Mouse (Mus musculus): ENCODE measurements at regions not wholly inside any gene's neighbourhood (a gene's known extent, or its start where the extent isn't known, plus 50 kb on each side); places are given as distances from the start of the nearest gene placed in this dataset.

DNA sequence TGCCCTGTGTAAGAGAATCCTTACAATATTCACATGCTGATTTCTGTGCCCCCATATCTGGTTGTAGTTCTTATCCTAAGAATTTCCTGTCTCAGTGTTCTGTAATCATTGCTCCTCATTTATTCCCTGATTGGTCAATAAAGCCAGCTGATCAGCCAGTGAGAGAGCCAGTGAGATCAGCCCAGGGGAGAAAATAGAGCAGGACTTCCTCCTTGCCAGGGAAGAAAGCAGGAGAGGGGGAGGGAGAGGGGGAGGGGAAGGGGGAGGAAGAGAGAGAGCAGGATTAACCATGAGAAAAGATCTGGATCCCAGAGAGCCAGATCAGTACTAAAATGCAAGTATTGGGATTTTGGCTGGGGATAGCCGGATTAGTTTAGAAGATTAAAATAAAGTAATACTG is 57.2 kb upstream of the Igfbp3 start:
- CTCF ChIA-PET: no interaction called here
- POLR2A ChIA-PET: interaction anchor here in 1 of 4 experiments (0.7 kb wide), 1 partner anchor 153 kb away, joined by 3 read pairs; no protein-coding TSS in a partner anchor

DNA sequence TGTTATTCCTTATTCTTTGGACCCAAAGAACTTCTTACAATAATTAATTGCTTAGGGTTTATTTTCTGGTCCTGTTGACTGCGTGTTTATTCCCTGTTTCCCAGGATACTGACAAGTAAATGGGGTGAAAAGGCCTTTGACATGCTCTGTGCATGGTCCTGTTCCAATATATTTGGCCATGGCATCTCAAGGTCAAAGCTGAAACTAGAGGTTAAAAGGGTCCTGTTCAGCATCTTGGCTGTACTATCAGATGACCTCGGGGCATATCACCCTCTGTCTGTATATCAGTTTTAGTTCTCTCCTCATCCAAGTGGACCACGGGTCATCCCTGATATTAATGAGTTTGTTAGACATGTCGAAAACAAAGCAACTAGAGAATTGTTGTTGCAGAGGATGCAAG is 50.2 kb upstream of the Igfbp3 start:
- CTCF ChIA-PET: no interaction called here
- POLR2A ChIA-PET: interaction anchor here in 1 of 4 experiments (1.2 kb wide), 1 partner anchor 28 kb away, joined by 3 read pairs; no protein-coding TSS in a partner anchor
